Mouse (Mus musculus) ovary, postnatal 14 days (tissue): ENCODE results near the gene Utp3.
"Not testable (repeated sequence)": the region's sequence is repeated elsewhere in the genome, so short reads cannot be mapped to it uniquely, and the experiment has no call there.

ENCODE experiments used
- DNase-seq: peaks from one replicate; pipeline ENCODE4 v3.0.0; 2022; ENCODE audit warnings: low spot score

The Utp3 gene

DNA sequence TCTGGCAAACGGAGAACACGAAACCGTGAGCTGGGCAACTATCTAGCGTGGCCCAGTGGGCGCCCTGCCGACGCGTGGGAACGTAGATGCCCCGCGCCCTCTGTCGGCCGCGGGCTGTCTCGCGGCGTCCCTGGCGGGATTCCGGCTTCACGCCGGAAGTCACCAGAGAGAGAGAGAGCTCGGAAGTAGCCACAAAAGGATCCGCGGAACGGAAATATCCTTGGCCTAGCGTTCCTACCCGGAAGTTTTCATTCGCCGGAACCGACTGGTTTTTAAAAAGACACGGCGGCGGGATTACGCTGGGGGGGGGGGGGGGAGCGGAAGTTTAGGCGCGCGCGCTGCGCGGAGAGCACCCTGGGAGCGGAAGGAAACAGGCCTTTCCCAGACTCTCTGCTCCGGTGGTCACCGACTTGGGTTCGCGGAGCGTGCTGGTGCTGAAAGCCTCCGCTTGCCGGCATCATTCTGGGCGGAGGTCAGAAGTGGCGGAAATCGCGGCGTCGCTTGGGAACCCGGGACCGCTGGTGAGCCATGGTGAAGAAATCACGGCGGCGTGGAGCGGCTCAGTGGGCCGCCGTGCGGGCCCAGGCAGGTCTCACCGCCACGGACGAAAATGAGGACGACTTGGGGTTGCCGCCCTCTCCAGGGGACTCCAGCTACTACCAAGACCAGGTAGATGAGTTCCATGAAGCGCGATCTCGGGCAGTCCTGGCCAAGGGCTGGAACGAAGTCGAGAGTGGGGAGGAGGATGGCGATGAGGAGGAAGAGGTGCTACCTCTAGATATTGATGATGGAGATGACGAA, at the start of gene Utp3:
Utp3 (plus strand) TSS at position 377 of the 801 bp plus-strand sequence.
- peak; percentile 96 for DNase-seq

DNA sequence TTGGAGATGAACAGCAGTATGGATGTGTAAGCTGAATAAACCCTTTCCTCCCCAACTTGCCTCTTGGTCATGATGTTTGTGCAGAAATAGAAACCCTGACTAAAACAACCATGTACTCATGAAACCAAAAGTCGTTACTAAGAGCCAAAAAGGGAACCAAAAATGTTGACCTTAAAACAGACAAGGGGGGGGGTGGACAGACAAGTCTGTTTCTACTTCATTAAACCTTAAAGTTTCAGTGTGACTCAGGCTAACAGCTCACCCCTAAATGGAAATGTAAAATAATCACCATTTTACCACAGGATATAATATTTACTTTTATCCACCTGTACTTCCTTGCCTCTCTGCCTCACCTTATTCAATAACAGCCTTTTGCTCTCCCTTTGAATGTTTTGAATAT, 45.7 kb upstream of the Utp3 start:
- DNase-seq: no peak

DNA sequence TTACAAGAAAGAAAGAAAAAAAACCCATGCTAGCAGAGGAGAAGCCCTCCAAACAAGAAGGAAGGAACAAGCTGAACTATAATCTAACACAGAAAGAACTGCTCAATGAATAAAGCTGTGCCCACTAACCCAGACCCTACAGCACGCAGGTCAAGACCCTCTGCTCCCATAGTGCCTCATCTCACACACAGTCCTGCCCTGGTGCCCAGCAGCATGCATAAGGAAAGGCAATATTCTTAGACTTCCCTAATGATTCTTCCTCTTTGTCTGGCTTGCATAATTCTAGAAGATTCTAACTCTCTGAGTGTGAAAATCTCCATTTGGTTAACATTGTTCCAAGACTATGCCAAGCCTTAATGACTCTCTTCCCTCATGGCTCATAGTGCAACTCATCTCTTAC, 45.3 kb upstream of the Utp3 start:
- no peak for DNase-seq

DNA sequence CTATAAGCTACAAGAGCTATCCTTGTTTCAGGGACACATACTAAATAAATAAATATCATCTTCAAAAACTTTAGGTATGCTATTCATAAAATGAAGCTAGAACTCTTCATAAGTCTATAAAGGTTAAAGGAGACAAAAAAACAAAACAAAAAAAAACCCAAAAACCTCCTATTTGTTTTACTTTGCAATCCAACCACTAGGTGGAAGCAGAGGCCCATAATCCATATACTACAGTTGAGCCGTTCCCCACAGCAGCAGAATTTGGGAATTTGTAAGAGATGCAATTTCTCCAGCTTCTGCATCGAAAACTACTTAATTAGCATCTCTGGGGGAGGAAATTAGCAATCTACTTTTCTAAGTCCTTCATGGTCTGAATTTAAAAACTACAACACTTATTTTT, 35.0 kb upstream of the Utp3 start:
- DNase-seq: peak; percentile 5

DNA sequence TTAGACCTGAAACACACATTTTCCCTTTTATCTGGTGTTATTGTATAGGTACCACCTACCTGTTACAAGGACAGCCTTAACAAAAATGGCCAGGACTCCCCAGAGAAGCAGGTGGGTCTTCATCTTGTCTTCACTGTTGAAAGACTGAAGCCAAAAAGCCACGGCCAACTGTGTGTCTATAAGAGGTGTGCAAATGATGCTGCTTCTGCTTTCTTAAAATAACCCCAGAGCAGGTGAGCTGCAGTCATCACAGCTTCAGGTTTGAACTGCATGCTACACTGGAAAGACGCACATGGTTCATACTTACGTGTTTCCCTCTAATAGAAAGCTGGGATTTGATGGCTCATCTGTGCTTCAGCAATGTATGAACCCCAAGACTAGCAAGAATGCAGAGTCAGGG, 26.6 kb upstream of the Utp3 start, which contains the start of gene Jchain:
Jchain (minus strand) TSS at position 235 of the 400 bp plus-strand sequence.
- no peak for DNase-seq

DNA sequence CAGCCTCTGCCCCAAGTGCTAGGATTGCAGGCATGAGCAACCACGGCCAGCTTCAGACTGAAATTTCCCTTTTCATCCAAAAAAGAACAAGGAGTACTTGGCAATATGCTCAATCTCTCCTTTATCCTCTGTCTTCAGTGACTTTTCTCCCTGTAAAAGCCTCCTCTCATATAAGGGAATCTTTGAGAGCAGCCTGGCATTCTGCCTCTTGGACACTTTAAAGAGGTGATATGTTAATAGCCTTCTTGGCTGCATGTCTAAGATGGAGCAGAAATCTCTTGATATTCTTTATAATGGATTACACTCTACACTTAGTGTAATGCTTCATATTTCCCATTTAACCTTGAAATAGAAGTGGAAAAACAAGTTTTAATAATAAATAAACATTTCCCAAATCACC, 23.4 kb upstream of the Utp3 start:
- no peak for DNase-seq

DNA sequence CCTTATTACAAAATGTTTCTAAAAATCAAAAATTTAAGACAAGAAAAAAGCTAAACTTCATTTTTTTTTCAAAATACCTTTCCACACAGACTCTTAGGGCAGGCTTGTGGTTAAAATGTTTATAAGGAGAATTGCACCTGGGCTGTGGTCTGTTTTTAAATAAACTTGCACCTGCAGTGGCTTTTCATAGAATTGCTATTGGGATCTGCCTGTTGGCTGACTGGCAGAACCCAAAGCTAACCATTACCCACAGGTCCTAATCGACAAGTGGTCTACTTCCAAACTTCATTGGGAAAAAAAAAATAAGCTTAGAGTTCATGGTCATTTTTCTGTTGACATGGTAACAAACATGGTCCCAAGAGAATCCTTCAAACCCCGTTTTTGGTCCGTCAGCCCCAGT, 19.6 kb upstream of the Utp3 start:
- DNase-seq: no peak

DNA sequence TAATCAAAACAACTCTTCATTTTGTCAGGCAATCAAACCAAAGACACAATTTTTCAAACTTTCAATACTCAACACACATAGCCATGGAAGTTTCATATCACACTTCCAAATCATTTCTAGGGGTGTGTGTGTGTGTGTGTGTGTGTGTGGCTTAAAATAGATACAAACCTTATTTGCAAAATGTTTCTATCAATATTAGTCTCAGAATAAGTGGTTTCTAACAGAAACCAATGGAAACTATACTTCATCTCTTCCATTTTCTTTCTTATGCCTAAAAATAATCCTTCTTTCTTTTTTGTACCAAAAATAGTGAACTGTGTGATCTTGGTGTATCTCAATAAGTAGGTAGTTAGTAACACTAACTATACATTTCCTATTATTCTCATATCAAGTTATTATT, 13.4 kb upstream of the Utp3 start:
- no peak for DNase-seq

DNA sequence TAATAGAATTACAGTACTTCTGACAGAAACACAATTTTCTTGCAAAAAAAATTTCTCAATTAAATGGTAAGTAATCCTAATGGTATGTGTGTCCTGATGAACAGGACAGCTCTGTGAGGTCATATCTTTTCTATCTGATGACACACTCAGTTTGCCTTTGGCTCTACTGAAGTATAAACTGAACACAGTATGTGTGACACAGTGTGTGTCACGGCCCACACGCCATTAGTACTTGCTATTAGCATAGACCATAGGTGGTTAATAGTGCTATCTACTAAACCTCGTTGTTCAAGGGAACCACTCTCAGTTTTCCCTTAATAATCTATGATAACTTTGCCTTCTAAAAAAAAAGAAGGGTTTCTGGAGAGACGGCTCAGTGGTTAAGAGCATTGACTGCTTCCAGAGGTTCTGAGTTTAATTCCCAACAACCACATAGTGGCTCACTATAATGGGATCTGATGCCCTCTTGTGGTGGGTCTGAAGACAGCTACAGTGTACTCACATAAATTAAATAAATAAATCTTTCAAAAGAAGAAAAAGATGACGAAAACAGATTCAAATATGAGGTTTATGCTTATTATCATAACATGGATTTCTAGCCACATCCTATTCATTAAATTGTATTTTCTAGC, 11.5 kb upstream of the Utp3 start:
- DNase-seq: peak; percentile 26

DNA sequence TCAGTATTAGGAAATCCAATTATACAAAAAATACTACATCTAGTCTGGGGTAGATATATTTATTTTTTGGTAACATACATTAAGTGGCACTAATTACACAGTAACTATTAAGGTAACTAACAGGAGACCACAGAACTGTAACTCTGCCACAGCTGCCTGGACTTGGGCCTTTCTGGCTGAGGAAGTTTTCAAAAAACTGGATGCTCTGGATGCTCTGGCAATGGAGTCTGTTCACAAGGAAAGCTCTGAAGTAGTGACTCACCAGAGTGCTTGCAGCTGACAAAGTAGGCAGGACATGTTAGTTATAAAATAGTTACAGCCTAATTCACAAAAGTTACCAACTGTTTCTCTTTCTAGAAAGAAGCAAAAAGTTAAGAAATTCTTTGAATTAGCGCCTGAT, 9.9 kb upstream of the Utp3 start:
- DNase-seq: not testable (repeated sequence)

DNA sequence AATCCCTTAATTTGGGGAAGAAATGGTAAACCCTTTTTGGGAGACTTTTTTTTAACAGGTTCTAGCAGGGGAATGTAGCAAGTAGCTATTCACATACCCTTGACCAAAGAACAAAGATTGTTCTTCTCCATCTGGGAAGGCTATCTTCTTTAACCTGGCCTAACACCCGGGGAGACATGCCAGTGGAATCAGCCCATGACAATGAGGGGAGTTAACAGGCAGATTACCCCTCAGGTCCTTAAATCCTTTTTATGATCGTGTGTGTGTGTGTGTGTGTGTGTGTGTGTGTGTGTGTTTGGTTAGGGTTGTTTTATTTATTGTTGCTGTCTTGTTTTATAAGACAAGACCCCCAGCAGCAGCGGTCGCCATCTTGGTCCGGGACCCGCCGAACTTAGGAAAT, 8.7 kb upstream of the Utp3 start:
- DNase-seq: no peak

DNA sequence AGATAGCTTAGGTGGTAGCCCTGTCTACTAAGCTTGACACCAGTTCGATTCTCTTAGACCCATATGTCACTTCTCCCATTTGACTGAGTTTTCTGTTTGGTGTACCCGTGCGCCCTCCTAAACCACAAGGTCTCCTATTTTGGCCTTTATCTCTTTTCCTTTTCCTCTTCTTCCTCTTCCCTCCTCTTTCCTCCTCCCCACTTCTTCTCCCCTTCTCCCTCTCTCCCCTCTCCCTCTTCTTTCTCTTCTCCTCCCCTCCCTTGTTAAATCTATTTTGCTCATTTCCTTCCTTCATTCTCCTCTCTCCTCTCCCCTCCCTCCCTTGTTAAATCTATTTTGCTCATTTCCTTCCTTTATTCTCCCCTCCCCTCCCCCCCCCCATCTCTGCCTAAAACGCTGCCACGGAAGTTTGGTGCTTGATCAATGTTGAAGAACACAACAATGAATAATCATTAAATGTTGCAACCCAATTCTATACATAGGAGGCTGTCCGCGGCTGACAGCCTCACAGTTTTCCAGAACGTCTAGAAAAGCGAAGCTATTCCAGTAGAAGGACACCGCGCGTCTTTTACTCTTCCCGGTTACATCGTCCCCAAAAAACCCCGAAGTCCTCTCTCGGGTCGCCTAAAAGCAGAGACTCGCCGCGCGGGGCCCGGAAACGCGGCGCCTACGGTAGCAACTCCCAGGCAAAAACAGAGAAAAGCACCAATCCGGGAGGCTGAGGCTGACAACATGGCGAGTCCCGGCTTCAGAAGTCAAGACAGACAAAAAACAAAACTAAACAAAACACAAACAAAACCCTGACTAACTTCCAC, 784 bp upstream of the Utp3 start:
- DNase-seq: no peak

DNA sequence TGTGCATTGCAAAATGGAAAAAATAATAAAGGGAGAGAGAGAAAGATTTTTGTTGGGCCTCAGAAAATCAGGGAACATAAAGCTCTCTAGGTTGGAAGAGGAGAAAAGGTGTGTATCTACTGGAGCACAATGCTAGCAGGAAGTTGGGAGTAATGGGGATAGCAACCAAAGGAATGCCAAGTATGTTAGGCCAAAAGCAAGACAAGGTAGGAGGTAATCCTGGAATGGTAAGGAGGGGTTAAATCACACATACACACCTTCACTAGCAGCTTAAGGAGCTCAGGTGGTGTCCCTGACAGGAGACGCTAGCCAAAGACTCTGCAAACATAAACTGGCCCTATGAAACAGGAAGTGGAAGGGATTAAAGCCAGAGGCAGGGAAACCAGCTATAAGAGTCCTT, 4.7 kb downstream of the Utp3 start:
- DNase-seq: no peak

DNA sequence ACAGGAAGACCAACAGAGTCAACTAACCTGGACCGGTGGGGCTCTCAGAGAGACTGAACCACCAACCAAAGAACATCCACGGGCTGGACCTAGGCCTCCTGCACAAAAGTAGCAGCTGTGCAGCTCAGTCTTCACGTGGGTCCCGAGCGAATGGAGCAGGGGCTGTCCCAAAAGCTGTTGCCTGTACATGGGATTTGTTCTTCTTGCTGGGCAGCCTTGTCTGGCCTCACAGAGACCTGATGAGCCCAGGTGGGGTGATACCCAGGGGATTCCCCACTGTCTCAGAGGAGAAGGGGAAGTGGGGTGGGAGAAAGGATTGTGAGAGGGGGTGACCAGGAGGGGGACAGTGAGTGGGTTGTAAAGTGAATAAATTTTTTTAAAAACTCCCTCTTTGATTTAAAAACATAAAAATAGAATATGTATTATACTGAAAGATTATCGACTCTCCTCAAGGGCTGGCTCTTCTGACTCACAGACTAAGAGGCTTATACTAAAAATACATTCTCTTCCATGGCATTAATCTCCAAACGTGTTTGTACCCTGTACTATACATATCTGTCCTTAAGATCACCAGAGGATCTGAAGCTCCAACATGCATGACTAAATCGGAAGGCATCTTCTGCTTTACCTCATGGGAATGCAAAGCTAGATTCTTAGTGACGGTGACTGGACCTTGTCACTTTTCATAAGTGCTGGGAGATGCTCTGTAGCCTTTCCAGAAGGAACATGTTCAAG, 7.0 kb downstream of the Utp3 start:
- DNase-seq: no peak

DNA sequence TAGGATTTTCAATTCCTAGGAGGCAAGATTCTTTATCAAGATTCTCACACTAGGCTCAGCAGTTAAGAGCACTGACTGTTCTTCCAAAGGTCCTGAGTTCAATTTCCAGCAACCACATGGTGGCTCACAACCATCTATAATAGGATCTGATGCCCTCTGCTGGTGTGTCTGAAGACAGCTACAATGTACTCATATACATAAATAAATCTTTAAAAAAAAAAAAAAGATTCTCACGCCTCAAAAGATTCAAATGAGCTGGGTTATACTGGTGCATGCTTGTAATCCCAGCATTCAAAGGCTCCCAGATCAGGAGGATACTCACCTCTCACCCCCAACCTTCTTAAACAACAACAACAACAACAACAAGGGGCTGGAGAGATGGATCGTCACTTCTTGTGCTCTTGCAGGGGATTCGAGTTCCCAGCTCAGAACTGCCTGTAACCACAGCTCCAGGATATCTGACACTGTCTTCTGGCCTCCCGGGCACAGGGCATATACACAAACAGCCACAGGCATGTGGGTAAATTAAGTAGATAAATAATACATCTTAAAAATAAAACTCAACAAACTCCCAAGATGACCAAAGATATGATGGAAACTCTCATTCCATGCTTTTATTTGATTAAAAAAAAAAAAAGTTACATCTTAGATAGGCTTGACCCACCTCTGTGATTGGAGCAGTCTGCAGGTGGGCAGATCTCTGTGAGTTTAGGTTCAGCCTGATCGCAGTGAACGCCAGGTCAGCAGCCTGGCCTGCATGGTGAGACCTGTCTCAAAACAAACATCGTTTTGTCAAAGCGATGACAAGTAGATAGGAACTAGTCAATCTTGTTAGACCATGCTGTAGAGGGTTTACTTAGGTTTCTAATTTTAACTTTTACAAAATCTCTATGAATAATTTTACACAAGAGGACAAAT, 8.9 kb downstream of the Utp3 start:
- no peak for DNase-seq

DNA sequence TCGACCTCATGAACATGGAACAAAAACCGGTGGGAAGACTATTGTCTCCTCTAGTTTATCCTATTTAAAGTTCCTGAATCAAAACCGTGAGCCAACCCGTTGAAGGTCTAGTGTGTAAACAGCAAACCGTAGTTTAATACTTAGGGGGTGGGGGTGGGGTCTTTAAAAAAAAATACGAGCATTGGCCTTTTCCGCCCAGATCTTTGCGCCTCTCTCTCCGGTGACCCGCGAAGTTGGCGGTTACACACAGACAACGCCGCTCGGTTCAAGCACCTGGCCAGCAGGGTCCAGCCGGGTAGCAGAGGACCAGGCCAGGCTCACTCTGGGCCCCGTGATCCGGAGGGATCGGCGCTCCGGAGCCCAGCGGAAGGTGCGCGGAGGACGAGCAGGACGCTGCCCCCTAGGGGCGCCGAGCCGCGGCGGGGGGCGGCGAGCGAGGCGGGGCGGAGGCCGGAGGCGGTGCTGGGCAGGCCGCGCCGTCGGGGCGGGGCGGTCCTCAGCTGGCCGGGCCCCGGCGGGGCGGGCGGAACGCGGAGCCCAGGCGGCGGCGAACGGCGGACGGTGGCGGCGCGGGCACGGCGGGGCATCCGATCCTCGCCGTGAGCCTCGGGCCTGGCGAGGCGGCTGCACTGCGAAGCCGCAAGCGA, 10.4 kb downstream of the Utp3 start, which contains the start of gene Rufy3:
Rufy3 (plus strand) TSS at position 540 of the 647 bp plus-strand sequence.
- DNase-seq: peak; percentile 79

DNA sequence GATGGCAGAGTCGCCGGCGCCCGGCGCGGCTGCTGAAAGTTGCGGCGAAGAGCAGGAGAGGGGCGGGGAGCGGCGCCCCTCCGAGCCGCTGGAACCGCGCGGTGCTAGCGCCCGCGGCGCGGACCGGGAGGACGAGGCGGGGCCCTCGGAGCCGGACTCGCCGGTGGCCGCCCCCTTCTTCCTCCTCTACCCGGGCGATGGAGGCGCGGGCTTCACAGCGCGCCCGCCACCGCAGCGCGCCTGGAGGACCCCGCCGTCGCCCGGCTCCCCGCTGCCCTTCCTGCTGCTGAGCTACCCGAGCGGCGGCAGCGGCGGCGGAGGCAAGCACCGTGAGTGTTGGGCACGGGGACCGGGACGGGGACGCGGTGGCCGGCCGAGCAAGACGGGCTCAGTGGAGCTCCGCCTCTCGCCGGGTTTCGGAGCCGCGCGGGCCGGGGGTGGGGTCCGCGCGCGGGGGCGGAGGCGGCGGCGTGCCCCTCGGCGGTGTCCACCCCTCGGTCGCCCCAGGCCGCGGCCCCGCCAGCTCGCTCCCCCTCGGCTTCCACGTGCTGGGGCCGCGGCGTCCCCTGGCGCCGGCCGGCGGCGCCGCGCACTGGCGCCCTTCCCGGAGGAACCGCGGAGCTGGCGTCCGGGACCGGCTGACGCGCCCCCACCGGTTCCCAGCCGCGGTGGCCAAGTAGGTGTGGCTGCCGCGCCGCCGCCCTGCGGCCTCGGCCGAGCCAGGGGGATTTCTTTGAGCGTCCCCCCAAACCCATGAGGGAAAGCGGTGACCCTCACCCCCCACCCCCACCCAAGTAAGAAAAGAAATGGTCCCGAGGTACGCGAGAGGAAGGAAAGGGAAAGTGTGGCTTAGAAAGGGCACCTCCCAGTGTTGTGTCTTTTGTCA, 11.1 kb downstream of the Utp3 start:
- DNase-seq: peak; percentile 49

DNA sequence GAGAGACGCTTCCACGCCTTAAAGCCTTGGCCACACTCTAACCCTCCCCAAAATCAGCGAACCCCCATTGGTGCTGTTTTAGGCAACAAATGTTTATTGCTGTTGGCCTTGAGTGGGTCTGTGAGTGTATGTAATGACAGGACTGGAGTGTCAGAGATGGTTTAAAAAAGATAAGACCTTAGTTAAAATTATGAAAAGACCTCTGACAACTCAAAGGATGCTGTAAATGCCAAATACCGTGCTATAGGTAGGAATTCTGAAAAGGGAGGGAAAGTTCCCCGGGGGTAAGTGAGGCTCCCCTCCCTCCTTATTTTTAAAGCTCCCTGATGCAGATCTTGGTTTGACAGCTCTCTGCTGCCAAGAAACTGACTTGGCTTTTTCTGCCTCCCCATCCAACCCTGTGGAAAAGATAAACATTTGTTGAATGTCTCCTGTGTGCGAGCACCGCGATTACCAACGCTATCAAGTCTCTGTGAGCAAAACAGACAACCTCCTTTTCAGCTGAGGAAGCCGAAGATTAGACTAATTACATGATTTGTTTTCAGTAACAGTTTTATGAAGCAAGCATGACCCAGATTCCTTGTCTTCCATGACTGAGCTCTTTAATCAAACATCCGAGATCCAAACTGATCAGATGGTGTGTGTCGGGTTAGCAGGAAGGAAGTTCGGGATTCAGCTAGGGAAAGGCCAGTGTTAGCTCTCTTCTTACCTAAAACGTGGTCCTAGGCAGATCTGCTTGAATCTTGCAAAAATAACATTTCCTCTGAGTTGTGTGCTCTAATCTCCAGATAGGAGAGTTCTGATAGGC, 12.0 kb downstream of the Utp3 start:
- no peak for DNase-seq

DNA sequence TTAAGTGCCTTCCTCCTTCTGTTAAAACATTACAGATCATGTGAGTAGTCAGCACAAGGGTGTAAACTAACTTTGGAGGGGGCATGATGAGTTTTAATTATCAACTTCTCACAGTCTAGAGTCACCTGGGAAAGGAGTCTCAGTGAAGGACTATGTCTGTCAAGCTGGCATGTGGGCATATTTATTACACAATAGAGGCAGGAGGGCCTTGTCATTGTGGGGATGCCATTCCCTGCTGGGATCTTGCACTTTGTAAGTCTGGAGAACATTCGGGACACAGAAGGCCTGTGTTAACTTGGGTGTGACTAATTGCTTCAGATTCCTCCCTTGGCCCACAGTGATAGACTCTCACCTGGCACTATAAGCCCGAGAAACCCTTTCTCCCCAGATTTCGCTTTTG, 15.3 kb downstream of the Utp3 start:
- DNase-seq: no peak
